Mouse (Mus musculus) bone marrow macrophage, adult 2 months (primary cell): ENCODE data around the gene Nfkbie. TPM values are rescaled to one million over a fixed set of nuclear protein-coding genes. Genes with fewer than 3 reads are reported as not detected.

Experiments
- H3K27ac ChIP-seq: 2 replicates; pipeline ENCODE4 v1.5.1; 2012; ENCODE audit warnings: low read depth, low read length; ENCODE audit not compliant: insufficient read depth
- H3K4me1 ChIP-seq: 2 replicates; pipeline ENCODE4 v1.6.1; 2012; ENCODE audit warnings: low read length; ENCODE audit not compliant: control insufficient read depth, insufficient read depth
- H3K4me3 ChIP-seq: 2 replicates; pipeline ENCODE4 v1.5.1; 2012; ENCODE audit warnings: mild to moderate bottlenecking, low read length, moderate library complexity; ENCODE audit not compliant: insufficient read depth
- CTCF ChIP-seq: IDR thresholded peaks from 2 replicates; pipeline ENCODE4 v1.5.1; 2012; ENCODE audit warnings: low read depth, mild to moderate bottlenecking, low read length, moderate library complexity
- POLR2A ChIP-seq: IDR thresholded peaks from 2 replicates; pipeline ENCODE4 v1.6.1; 2012; ENCODE audit warnings: mild to moderate bottlenecking, low read depth, low read length, borderline replicate concordance
- polyA plus RNA-seq: library from polyadenylated mRNA; stranded (reverse); fragments of >200 nt; gene quantifications from 2 replicates; pipeline ENCODE4 v1.2.4, GENCODE M21; 2012; ENCODE audit not compliant: missing spikeins, insufficient read depth, insufficient read length

Nfkbie gene
- polyA plus RNA-seq, 1 experiment, result 30.8 TPM

- no peak overlapping the region for H3K27ac ChIP-seq
- TF ChIP-seq POLR2A (no peak), CTCF (no peak)
- H3K4me1 ChIP-seq, result 0 out of 2 replicates have a peak, but pooled peaks cover 2% of the 10 kb centered on the region
- H3K4me3 ChIP-seq, result 0 out of 2 replicates have a peak overlapping the region, but pooled peaks have one; percentile 4
These were observed 6.7 kb upstream of the Nfkbie start for GRCm38 (mm10) chr17:45548541-45549512.

GRCm38 (mm10) chr17:45549617-45550181 is 5.8 kb upstream of the Nfkbie start, which contains the start of gene Tmem151b:
Gene Tmem151b (minus strand): TSS chr17:45549677.
- H3K27ac ChIP-seq, result no peak within 1 kb of the TSS
- peaks cover 9% of the 10 kb centered on the region for H3K4me1 ChIP-seq
- TF ChIP-seq CTCF (no peak), POLR2A (no peak)
- 0 out of 2 replicates have a peak within 1 kb of the TSS, but pooled peaks have one; percentile 4 for H3K4me3 ChIP-seq

DNA sequence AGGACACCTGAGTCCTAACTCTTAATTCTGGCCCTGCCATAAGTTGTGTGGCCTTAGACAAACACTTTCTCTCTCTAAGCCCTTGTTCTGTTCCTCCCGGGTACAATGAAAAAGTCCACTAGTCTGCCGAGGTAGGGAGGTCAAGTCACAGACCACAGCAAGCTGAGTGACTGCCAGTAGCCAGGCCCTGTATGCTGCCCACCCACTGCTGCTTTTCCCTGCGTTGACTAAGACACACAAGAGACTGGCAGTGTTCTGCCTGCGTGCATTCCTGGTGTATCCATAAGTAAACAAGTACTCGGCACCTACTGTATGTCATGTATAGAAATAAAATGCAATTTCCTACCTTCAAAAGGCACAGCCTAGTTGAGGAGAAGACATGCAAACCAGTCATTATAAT is 5.2 kb upstream of the Nfkbie start:
- no peak overlapping the region for H3K4me3 ChIP-seq
- no peak overlapping the region for H3K27ac ChIP-seq

GRCm38 (mm10) chr17:45551249-45551796 is 4.2 kb upstream of the Nfkbie start:
- Histone ChIP-seq H3K27ac (no peak overlapping the region), H3K4me3 (no peak overlapping the region), H3K4me1 (peaks cover 14% of the 10 kb centered on the region)
- TF ChIP-seq CTCF (no peak), POLR2A (no peak)

More for the DNA sequence above, 5.2 kb upstream of the Nfkbie start:
- peaks cover 14% of the 10 kb centered on the region for H3K4me1 ChIP-seq
- TF ChIP-seq POLR2A (no peak), CTCF (no peak)

DNA sequence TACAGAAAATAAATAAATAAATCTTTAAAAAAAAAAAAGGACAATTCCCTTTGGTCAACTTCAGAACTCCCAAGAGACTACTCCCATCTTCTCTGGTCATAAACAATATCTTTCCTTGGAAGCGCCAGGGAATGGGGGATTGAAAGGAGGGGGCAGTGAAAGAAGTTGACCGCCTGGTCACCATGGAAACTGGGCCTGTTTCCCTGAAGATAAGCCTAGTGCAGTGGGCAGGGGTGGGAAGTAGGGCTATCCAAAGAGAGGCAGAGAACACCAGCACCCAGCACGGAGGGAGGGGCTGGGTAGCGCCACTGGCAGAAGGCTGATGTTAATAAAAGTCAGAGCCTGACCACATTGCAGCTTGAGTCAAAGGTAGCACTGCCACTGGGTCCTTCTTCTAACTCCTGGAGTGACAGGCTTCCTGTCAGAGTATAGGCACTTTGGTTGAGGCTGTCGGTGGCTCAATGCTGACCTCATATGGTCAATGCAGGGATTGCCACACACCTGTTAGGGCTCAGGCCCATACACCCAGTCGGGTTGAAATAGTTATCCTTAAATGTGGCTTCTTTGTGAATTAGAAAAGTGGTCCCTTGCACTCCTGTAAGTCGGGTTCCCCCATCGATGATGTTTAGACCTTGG is 3.6 kb upstream of the Nfkbie start:
- no peak overlapping the region for H3K4me3 ChIP-seq
- peaks cover 17% of the 10 kb centered on the region for H3K4me1 ChIP-seq
- TF ChIP-seq POLR2A (no peak), CTCF (peak; percentile 66)
- no peak overlapping the region for H3K27ac ChIP-seq

- TF ChIP-seq POLR2A (no peak), CTCF (no peak)
- Histone ChIP-seq H3K27ac (no peak overlapping the region), H3K4me3 (no peak overlapping the region), H3K4me1 (peaks cover 23% of the 10 kb centered on the region)
These were observed 2.4 kb upstream of the Nfkbie start for GRCm38 (mm10) chr17:45553065-45553464.

DNA sequence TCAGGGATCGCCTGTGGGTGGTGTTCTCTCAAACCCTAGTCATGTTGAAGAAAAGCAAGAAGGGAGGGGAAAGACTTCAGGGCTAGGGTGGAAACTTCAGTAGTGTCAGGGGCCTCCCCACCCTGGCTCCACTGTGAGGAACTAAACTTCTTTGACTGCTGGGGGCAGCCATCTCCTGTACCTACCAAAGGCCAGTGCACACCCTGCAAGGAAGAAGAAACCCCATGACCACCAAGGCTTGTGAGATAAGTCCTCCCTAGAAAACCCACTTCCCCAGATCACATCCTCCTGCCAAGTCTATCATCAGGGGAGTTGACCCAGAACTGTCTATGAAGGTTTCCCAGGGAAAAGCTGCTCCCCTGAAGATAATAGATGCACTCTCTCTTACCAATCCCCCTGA is 1.1 kb upstream of the Nfkbie start:
- Histone ChIP-seq H3K4me1 (peaks cover 28% of the 10 kb centered on the region), H3K4me3 (no peak overlapping the region), H3K27ac (no peak overlapping the region)
- no peak for TF ChIP-seq POLR2A
- no peak for TF ChIP-seq CTCF

- Histone ChIP-seq H3K27ac (peak overlapping the region; percentile 73), H3K4me3 (peak overlapping the region; percentile 90), H3K4me1 (peaks cover 28% of the 10 kb centered on the region)
- TF ChIP-seq POLR2A (no peak), CTCF (no peak; the same call in 1 of the 2 replicates)
These were observed 595 bp downstream of the Nfkbie start for GRCm38 (mm10) chr17:45556107-45556489.

GRCm38 (mm10) chr17:45556514-45557245 is 1.2 kb downstream of the Nfkbie start:
- Histone ChIP-seq H3K27ac (peak overlapping the region; percentile 73), H3K4me1 (peaks cover 28% of the 10 kb centered on the region), H3K4me3 (peak overlapping the region; percentile 90)
- TF ChIP-seq CTCF, result no peak
- no peak for TF ChIP-seq POLR2A
